Mouse (Mus musculus) liver, adult 2 months (tissue): Measurements from ENCODE around the gene Rbks. TPM values are rescaled to one million over a fixed set of nuclear protein-coding genes. Genes with fewer than 3 reads are reported as not detected.

Experiments
- DNase-seq: peaks from one replicate; pipeline ENCODE4 v3.0.0-alpha.2; 2011; ENCODE audit warnings: low read depth, low spot score; ENCODE audit errors: extremely low read depth
- H3K27ac ChIP-seq: fragments of 200-500 bp; replicated peaks from 2 replicates; pipeline ENCODE4 v1.5.1; 2012; ENCODE audit warnings: low read depth, mild to moderate bottlenecking, control low read depth, inconsistent platforms, low read length; ENCODE audit not compliant: insufficient read depth
- H3K27me3 ChIP-seq: fragments of 200-500 bp; 2 replicates; pipeline ENCODE4 v1.6.1; 2012; ENCODE audit warnings: mild to moderate bottlenecking, moderate library complexity, low read length, inconsistent platforms; ENCODE audit not compliant: control insufficient read depth, insufficient read depth
- H3K36me3 ChIP-seq: fragments of 200-500 bp; 2 replicates; pipeline ENCODE4 v1.6.1; 2012; ENCODE audit warnings: low read length, inconsistent platforms; ENCODE audit not compliant: control insufficient read depth, insufficient read depth
- H3K4me1 ChIP-seq: fragments of 200-500 bp; 2 replicates; pipeline ENCODE4 v1.6.1; 2011; ENCODE audit warnings: low read length; ENCODE audit not compliant: control insufficient read depth, insufficient read depth
- H3K4me3 ChIP-seq: fragments of 200-500 bp; 2 replicates; pipeline ENCODE4 v1.5.1; 2011; ENCODE audit warnings: low read depth, mild to moderate bottlenecking, control low read depth, low read length, moderate library complexity; ENCODE audit not compliant: insufficient read depth
- H3K79me2 ChIP-seq: fragments of 200-500 bp; 2 replicates; pipeline ENCODE4 v1.6.1; 2012; ENCODE audit warnings: inconsistent platforms, mild to moderate bottlenecking, low read length, moderate library complexity; ENCODE audit not compliant: control insufficient read depth, insufficient read depth
- H3K9ac ChIP-seq: fragments of 200-500 bp; 2 replicates; pipeline ENCODE4 v1.6.1; 2012; ENCODE audit warnings: low read depth, mild to moderate bottlenecking, control low read depth, inconsistent platforms, low read length
- CTCF ChIP-seq: fragments of 200-500 bp; IDR thresholded peaks from 2 replicates; pipeline ENCODE4 v1.5.1; 2011; ENCODE audit warnings: low read depth, low read length, control low read depth
- POLR2A ChIP-seq: fragments of 200-500 bp; IDR thresholded peaks from 2 replicates; pipeline ENCODE4 v1.6.1; 2011; ENCODE audit warnings: low read length, control low read depth; ENCODE audit not compliant: insufficient read depth; ENCODE audit errors: extremely low read depth
- WGBS: fragments of 180-500 bp; shearing (Covaris S2); methylation state at CpG from one replicate; pipeline ENCODE4 v1.1.7; 2018; 5-methylcytosine and 5-hydroxymethylcytosine counted together
- polyA plus RNA-seq: library from polyadenylated mRNA; depleted of rRNA; stranded (reverse); fragments of >200 nt; gene quantifications from 2 replicates; pipeline ENCODE4 v1.2.3, GENCODE M21; 2012
- total RNA-seq: library from RNA; depleted of rRNA; stranded (reverse); fragments of >200 nt; gene quantifications from 2 replicates; pipeline ENCODE4 v1.2.3, GENCODE M21; 2014

The Rbks gene
- total and polyA plus RNA-seq, 2 experiments, result 11.6 to 18.4 TPM

GRCm38 (mm10) chr5:31650518-31651288 is 46.7 kb downstream of the Rbks start:
- Histone ChIP-seq H3K4me3 (no peak overlapping the region), H3K27ac (no peak overlapping the region), H3K9ac (no peak overlapping the region), H3K36me3 (peaks cover 40% of the 10 kb centered on the region), H3K4me1 (no peaks in the 10 kb centered on the region), H3K27me3 (no peaks in the 10 kb centered on the region), H3K79me2 (no peaks in the 10 kb centered on the region)
- WGBS, result 94% methylated on average over 2 of the region's 2 CpGs
- TF ChIP-seq POLR2A (no peak), CTCF (no peak)
- DNase-seq, result no peak

DNA sequence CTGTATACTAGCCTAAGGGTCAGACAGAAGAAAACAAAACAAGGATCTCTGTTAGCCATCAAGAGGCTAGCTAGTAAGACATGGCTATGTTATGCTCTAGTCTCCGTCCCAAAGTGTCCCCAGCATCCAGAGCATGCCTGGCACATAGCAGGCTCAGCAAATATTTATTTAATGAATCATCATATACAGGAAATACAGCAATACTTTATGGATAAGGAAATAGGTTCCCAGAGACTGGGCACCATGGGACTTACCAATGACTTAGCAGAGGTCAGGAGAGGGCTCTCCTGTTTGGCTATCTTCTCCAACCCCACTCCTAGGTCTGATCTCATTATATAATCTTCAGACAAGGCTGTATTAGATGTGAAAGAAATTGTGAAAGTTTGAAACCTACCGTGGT is 50.1 kb downstream of the Rbks start:
- WGBS, result 51% methylated on average over 2 of the region's 2 CpGs
- H3K4me3 ChIP-seq, result no peak overlapping the region
- H3K79me2 ChIP-seq, result no peaks in the 10 kb centered on the region
- TF ChIP-seq CTCF, result no peak
- TF ChIP-seq POLR2A, result no peak
- no peak overlapping the region for H3K9ac ChIP-seq
- no peaks in the 10 kb centered on the region for H3K4me1 ChIP-seq
- H3K27me3 ChIP-seq, result no peaks in the 10 kb centered on the region
- no peak overlapping the region for H3K27ac ChIP-seq
- H3K36me3 ChIP-seq, result peaks cover 35% of the 10 kb centered on the region
- DNase-seq, result no peak

- 72% methylated on average over 6 of the region's 6 CpGs for WGBS
- Histone ChIP-seq H3K27ac (no peak overlapping the region), H3K36me3 (peaks cover 31% of the 10 kb centered on the region), H3K9ac (no peak overlapping the region), H3K4me3 (no peak overlapping the region), H3K27me3 (no peaks in the 10 kb centered on the region), H3K79me2 (no peaks in the 10 kb centered on the region), H3K4me1 (no peaks in the 10 kb centered on the region)
- TF ChIP-seq POLR2A, result no peak
- no peak for TF ChIP-seq CTCF
- no peak for DNase-seq
Observed at GRCm38 (mm10) chr5:31646574-31646973, 50.9 kb downstream of the Rbks start.

- Histone ChIP-seq H3K27ac (no peak overlapping the region), H3K27me3 (no peaks in the 10 kb centered on the region), H3K4me3 (no peak overlapping the region), H3K79me2 (no peaks in the 10 kb centered on the region), H3K4me1 (no peaks in the 10 kb centered on the region), H3K36me3 (peaks cover 27% of the 10 kb centered on the region), H3K9ac (no peak overlapping the region)
- 93% methylated on average over 6 of the region's 6 CpGs for WGBS
- DNase-seq, result no peak
- TF ChIP-seq POLR2A (no peak), CTCF (no peak)
Observed at GRCm38 (mm10) chr5:31645798-31646197, 51.6 kb downstream of the Rbks start.

DNA sequence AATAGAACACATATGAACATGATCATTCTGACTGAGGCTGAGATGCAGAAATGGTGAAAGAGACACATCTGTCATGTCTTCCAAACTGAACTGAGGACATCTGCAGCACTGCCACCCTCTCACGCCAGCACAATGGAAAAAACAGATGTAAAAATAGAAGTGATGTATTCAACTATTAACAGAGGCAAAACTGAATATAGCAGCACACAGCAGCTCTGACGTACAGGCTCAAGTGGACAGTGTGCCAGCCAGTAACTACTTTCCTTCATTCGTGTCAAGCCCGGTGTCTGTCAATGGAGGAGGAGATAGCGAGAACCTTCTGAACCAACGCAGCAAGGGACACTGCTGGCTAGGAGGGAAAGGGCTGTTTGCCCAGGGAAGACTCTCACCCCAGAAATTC is 52.6 kb downstream of the Rbks start:
- Histone ChIP-seq H3K27me3 (no peaks in the 10 kb centered on the region), H3K9ac (no peak overlapping the region), H3K36me3 (peaks cover 18% of the 10 kb centered on the region; the same call in 1 of the 2 replicates), H3K4me3 (no peak overlapping the region), H3K27ac (no peak overlapping the region), H3K4me1 (no peaks in the 10 kb centered on the region), H3K79me2 (no peaks in the 10 kb centered on the region)
- no peak for DNase-seq
- 95% methylated on average over 6 of the region's 6 CpGs for WGBS
- TF ChIP-seq CTCF (no peak), POLR2A (no peak)

DNA sequence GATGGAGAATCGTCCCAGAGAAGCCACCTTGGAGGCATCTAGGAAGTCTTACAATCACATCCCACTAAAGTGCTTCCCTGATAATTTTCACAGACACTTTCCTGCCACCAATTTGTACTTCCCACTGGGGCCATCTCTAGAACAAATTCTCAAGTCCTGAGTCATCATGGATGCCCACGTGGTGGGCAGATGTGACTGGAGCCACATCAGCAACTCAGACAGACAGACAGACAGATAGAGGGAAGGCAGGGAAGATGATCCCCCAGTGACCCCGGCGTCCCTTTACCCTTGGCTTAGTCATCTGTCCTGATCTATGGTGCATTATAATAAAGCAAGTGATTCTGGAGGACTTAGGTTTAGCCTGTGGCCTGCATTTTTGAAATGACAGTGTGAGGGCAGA is 53.2 kb downstream of the Rbks start:
- Histone ChIP-seq H3K79me2 (no peaks in the 10 kb centered on the region), H3K4me1 (no peaks in the 10 kb centered on the region), H3K27me3 (no peaks in the 10 kb centered on the region), H3K27ac (no peak overlapping the region), H3K9ac (no peak overlapping the region), H3K36me3 (peaks cover 16% of the 10 kb centered on the region; the same call in 1 of the 2 replicates), H3K4me3 (no peak overlapping the region)
- WGBS, result 85% methylated on average over 4 of the region's 4 CpGs
- DNase-seq, result no peak
- TF ChIP-seq CTCF, result no peak
- TF ChIP-seq POLR2A, result no peak
